Mouse (Mus musculus) thymus, adult 2 months (tissue): Measurements from ENCODE around the gene Fam69a.

Experiments used
- CTCF ChIP-seq: fragments of 200-500 bp; IDR thresholded peaks from 2 replicates; pipeline ENCODE4 v1.5.1; 2012; ENCODE audit warnings: mild to moderate bottlenecking, control low read depth, low read length, moderate library complexity, borderline replicate concordance; ENCODE audit not compliant: control insufficient read depth, poor library complexity, insufficient read depth; ENCODE audit errors: extremely low read depth
- POLR2A ChIP-seq: fragments of 200-500 bp; IDR thresholded peaks from 2 replicates; pipeline ENCODE4 v1.6.1; 2012; ENCODE audit warnings: mild to moderate bottlenecking, low read length, control low read depth, moderate library complexity; ENCODE audit not compliant: control insufficient read depth, poor library complexity, insufficient read depth; ENCODE audit errors: extremely low read depth

DNA sequence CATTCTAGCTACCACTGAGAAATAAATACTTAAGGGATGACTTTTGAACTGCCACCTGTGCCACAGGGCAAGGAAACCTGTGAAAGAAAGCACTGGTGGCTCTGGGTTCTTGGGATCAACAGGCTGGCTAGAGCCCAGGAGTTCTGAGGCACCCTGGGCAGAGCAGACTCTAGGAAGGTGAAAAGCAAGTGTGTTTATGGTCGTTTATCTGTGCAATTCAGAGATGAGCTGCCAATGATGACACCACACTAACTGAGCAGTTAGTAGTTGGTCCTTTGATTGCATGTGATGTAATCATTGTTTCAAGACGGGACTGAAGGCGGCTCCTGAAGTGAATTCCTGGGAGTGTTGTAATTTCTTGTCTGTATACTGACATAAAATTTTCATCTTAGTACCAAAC, 82.6 kb downstream of the Fam69a start:
- TF ChIP-seq CTCF (no peak), POLR2A (no peak)
